Mouse (Mus musculus) cerebellum, postnatal 14 days (tissue): ENCODE results near the gene Capn8.

Experiments used
- DNase-seq, 2 experiments: peaks; one replicate each; pipeline ENCODE4 v3.0.0; 2021; ENCODE audit warnings: mixed read lengths in 2 of 2

The Capn8 gene

GRCm38 (mm10) chr1:182679582-182679981 is 114.8 kb downstream of the Capn8 start:
- DNase-seq = no peak
